Mouse (Mus musculus) kidney, adult 2 months (tissue): Measurements from ENCODE around the gene Pdia5. TPM values are rescaled to one million over a fixed set of nuclear protein-coding genes. Genes with fewer than 3 reads are reported as not detected.

Experiments
- DNase-seq: peaks from one replicate; pipeline ENCODE4 v3.0.0; 2021
- H3K27ac ChIP-seq: fragments of 200-500 bp; 2 replicates; pipeline ENCODE4 v1.5.1; 2012; ENCODE audit warnings: low read depth, low read length, control low read depth, inconsistent platforms; ENCODE audit not compliant: insufficient read depth
- H3K27me3 ChIP-seq: fragments of 200-500 bp; replicated peaks from 2 replicates; pipeline ENCODE4 v1.6.1; 2012; ENCODE audit warnings: mild to moderate bottlenecking, moderate library complexity, low read length, inconsistent platforms; ENCODE audit not compliant: control insufficient read depth, insufficient read depth
- H3K36me3 ChIP-seq: fragments of 200-500 bp; 2 replicates; pipeline ENCODE4 v1.6.1; 2012; ENCODE audit warnings: mild to moderate bottlenecking, moderate library complexity, low read length, inconsistent platforms; ENCODE audit not compliant: control insufficient read depth, insufficient read depth
- H3K4me1 ChIP-seq: fragments of 200-500 bp; 2 replicates; pipeline ENCODE4 v1.6.1; 2011; ENCODE audit warnings: low read length; ENCODE audit not compliant: control insufficient read depth, insufficient read depth
- H3K4me3 ChIP-seq: fragments of 200-500 bp; 2 replicates; pipeline ENCODE4 v1.5.1; 2011; ENCODE audit warnings: mild to moderate bottlenecking, low read depth, low read length, control low read depth; ENCODE audit not compliant: insufficient read depth
- CTCF ChIP-seq: fragments of 200-500 bp; conservative IDR thresholded peaks from 2 replicates; pipeline ENCODE4 v1.5.1; 2011; ENCODE audit warnings: low read depth, mild to moderate bottlenecking, control low read depth, low read length, moderate library complexity, mixed read lengths; ENCODE audit not compliant: insufficient read depth, insufficient read length
- POLR2A ChIP-seq: fragments of 200-500 bp; IDR thresholded peaks from one replicate; pipeline ENCODE4 v1.6.1; 2011; ENCODE audit warnings: low read depth, low read length, control low read depth
- WGBS: fragments of 180-500 bp; shearing (Covaris S2); methylation state at CpG from one replicate; pipeline ENCODE4 v1.1.7; 2018; 5-methylcytosine and 5-hydroxymethylcytosine counted together
- polyA plus RNA-seq: library from polyadenylated mRNA; depleted of rRNA; stranded (reverse); fragments of >200 nt; gene quantifications from 2 replicates; pipeline ENCODE4 v1.2.3, GENCODE M21; 2012

Pdia5 gene
- polyA plus RNA-seq, 1 experiment, result 15.6 TPM

DNA sequence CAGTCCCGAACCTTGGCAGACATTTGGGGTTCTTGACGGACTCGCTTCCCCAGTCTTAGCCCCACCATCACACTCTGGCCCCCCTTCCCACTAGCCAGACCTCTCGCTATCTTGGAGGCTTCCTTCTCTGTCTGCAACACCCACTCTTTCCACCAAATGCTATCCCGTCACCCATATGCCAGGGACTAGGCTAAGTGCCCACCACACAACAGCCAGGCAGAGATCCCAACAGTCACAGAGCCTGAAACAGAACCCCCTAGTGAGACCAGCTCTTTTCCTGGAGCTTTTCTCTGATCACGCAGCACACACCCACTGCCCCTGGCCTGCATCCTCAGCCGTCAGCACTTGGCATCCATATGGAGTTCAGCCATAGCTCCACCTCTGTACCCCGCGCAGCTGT lies 5.0 kb downstream of the Pdia5 start:
- no peak for DNase-seq
- TF ChIP-seq CTCF (no peak), POLR2A (no peak)
- H3K27ac ChIP-seq, result no peak overlapping the region
- H3K4me3 ChIP-seq, result no peak overlapping the region
- H3K27me3 ChIP-seq, result no peaks in the 10 kb centered on the region
- H3K4me1 ChIP-seq, result peaks cover 11% of the 10 kb centered on the region; the same call in 1 of the 2 replicates
- no peaks in the 10 kb centered on the region for H3K36me3 ChIP-seq
- WGBS, result 83% methylated on average over 9 of the region's 9 CpGs

GRCm38 (mm10) chr16:35484526-35485233 lies 6.0 kb downstream of the Pdia5 start:
- H3K36me3 ChIP-seq, result no peaks in the 10 kb centered on the region
- H3K27me3 ChIP-seq, result no peaks in the 10 kb centered on the region
- peaks cover 11% of the 10 kb centered on the region; the same call in 1 of the 2 replicates for H3K4me1 ChIP-seq
- no peak for DNase-seq
- 78% methylated on average over 8 of the region's 8 CpGs for WGBS
- TF ChIP-seq POLR2A, result no peak
- TF ChIP-seq CTCF, result no peak
- H3K27ac ChIP-seq, result no peak overlapping the region
- H3K4me3 ChIP-seq, result no peak overlapping the region

DNA sequence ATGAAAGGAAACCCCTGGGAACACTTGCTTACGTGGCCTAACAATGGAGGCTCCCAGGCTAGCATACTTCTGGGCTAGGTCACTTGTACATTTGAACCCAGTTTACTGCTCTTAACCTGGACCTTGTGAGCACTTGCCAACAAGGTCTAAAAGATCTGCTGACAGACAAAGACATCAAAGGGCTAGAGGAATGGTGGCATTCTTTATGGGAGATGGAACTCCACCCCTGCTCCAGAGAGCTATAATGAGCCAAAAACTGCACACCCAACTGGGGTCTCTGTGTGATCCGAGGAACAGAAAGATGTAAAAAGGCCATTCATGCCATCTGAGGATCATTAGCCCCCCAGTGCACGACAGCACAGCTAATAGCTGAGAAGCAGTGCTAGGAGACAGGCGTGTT lies 6.6 kb downstream of the Pdia5 start:
- Histone ChIP-seq H3K27ac (no peak overlapping the region), H3K36me3 (no peaks in the 10 kb centered on the region), H3K4me3 (no peak overlapping the region), H3K4me1 (peaks cover 11% of the 10 kb centered on the region; the same call in 1 of the 2 replicates), H3K27me3 (no peaks in the 10 kb centered on the region)
- peak; percentile 16 for DNase-seq
- 63% methylated on average over 4 of the region's 4 CpGs for WGBS
- no peak for TF ChIP-seq CTCF
- no peak for TF ChIP-seq POLR2A

DNA sequence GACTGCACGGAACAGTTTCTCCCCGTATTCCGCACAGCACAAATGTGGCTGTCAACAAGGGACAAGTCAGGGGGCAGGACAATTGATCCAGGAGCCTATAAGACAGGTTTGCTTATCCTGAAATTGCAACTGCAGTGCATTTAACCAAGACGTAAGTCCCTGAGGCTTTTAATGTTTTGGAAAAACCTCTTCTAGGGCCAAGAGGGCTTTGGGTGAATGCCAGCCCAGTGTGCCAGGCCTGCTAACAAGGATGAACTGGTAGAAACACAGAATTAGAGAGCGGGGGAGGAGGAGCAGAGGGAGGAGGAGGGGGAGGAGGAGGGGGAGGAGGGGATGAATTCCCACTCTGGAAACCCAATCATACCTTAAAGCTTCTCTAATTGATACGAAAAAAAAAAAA lies 11.4 kb downstream of the Pdia5 start:
- Histone ChIP-seq H3K27ac (no peak overlapping the region), H3K4me3 (no peak overlapping the region), H3K36me3 (no peaks in the 10 kb centered on the region), H3K4me1 (0 out of 2 replicates have a peak, but pooled peaks cover under 1% of the 10 kb centered on the region), H3K27me3 (no peaks in the 10 kb centered on the region)
- TF ChIP-seq POLR2A (no peak), CTCF (no peak)
- 61% methylated on average over 6 of the region's 6 CpGs for WGBS
- DNase-seq, result peak; percentile 36

GRCm38 (mm10) chr16:35477273-35477672 lies 13.4 kb downstream of the Pdia5 start:
- no peak for TF ChIP-seq CTCF
- no peak for TF ChIP-seq POLR2A
- no peaks in the 10 kb centered on the region for H3K36me3 ChIP-seq
- no peak overlapping the region for H3K4me3 ChIP-seq
- H3K4me1 ChIP-seq, result no peaks in the 10 kb centered on the region
- no peak overlapping the region for H3K27ac ChIP-seq
- H3K27me3 ChIP-seq, result no peaks in the 10 kb centered on the region
- WGBS, result 80% methylated on average over 1 of the region's 1 CpGs
- no peak for DNase-seq

DNA sequence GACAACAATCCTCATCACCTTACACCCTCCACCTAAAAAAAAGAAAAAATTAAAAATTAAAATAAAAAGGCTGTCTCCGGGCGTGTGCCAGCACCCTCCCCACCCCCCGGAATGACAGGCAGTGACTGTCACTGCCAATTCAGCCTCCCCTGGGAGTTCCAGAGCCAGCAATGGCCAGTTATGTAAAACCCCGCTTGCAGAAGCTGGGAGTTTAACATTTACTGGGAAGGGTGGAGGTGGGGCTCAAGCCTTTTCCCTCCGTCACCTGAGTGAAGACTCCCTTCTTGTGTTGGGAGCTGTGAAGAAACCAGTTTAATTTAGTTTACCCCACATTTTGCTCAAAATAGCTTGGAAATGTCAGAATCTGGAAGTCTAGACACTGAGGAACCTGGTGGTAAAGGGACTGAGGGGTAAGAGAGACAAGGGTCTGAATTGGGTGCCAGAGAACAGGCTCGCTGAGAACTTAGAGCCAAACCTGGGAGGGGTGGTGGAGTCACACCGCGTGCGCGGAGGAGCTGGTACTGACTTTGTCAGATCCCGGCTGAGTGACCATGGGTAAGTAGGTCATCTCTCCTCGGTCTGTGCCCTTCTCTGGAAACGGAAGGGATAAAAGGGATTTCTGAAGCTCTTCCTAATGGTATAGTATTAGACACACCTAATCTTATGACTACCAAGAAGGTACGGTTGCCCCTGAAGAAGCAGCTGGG lies 18.0 kb downstream of the Pdia5 start:
- DNase-seq, result peak; percentile 55
- no peaks in the 10 kb centered on the region for H3K27me3 ChIP-seq
- no peaks in the 10 kb centered on the region for H3K36me3 ChIP-seq
- H3K4me1 ChIP-seq, result peaks cover 14% of the 10 kb centered on the region
- TF ChIP-seq POLR2A, result no peak
- TF ChIP-seq CTCF, result no peak
- 73% methylated on average over 14 of the region's 14 CpGs for WGBS
- no peak overlapping the region for H3K4me3 ChIP-seq
- H3K27ac ChIP-seq, result no peak overlapping the region

GRCm38 (mm10) chr16:35471841-35472568 lies 18.7 kb downstream of the Pdia5 start:
- Histone ChIP-seq H3K4me1 (peaks cover 14% of the 10 kb centered on the region), H3K4me3 (no peak overlapping the region), H3K27ac (no peak overlapping the region), H3K27me3 (no peaks in the 10 kb centered on the region), H3K36me3 (no peaks in the 10 kb centered on the region)
- 64% methylated on average over 17 of the region's 17 CpGs for WGBS
- DNase-seq, result peak; percentile 24
- TF ChIP-seq POLR2A (no peak), CTCF (no peak)
